Mouse (Mus musculus) hematopoietic stem cell, adult 5-6 weeks (primary cell): ENCODE results near the gene Atp8a1. TPM values are rescaled to one million over a fixed set of nuclear protein-coding genes. Genes with fewer than 3 reads are reported as not detected.

ENCODE experiments used
- ATAC-seq, 2 experiments: fragments of 125-278 bp in 1 of 2; replicated peaks in 1 of 2; 2 replicates each; pipeline ENCODE4 v1.8.0; 2016 to 2017; ENCODE audit warnings: inconsistent platforms in 2 of 2, mild to moderate bottlenecking in 2 of 2, moderate number of reproducible peaks in 2 of 2, low read depth in 1 of 2, moderate TSS enrichment in 1 of 2; ENCODE audit not compliant: low FRiP score in 2 of 2, poor library complexity in 2 of 2, severe bottlenecking in 2 of 2, insufficient read depth in 1 of 2, low TSS enrichment in 1 of 2
- total RNA-seq: library from RNA; stranded (forward); fragments of 172-1452, 232-1000 nt; gene quantifications from 2 replicates; pipeline ENCODE4 v1.2.3, GENCODE M21; 2017

Gene Atp8a1
- total RNA-seq, 1 experiment from 2014 or later: 68.4 TPM

- no peak for ATAC-seq
Observed at GRCm38 (mm10) chr5:67799785-67800184, 47.4 kb downstream of the Atp8a1 start.

DNA sequence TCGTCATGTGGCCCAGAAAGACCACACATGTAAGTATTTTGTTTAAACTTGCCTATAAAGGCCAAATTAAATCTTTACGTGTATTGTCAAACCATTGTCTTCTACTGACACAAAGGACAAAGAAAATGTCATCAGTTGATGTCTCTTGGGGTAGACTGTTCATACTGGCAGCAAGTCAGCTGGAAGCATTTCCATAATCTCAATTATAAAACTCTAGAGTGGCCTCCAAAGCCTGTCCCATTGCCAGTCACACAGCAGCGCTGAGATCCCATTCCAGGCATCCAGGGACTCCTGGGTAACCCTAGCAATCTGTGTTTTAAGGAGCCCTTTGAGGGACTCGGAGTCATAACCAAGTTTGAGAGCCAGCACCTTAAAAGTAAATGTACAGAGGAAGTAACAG is 48.9 kb downstream of the Atp8a1 start:
- no peak for ATAC-seq

DNA sequence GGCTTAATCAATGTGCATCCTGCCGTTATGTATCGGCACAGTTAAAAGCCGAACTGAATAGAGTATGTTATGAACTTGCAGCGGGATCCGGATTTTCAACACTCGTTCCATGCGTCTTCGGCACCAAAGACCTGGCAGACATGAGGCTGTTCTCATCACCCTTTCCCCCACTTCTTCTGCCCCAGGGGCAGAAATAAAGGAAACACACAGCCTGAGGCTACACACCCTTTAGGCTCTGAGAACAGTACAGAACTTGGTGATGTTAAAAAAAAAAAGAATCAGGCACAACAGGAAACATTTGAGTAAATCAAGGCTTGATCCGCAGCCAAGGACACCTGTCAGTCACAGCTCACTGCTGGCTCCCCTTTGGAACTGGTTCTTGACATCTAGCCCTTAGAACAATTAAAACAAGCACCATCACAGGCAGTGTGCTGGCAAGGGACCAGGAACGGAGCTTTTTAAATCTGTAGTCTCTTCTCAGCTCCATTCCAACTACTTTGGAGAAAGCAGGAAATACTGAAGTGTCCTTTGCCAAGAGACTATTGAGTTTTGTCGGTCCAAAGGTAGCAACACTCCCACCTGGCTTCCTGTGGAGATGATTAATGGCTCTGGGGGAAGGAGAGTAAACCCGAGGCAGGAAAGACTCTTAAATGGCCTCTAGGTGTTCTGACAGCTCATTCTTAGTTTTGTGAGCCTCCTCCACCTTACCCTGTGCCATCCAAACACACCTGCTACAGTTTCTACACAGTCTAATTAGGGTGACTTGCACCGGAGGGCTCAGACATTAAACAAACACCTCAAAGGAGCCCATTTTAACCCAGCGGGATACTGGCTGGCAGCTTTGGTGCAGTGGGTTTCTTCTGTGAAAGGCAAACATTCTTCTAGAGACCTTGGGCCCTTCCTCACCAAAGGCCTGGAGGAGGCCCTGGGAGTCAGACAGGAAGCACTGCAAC is 50.0 kb downstream of the Atp8a1 start:
- no peak for ATAC-seq

- no peak for ATAC-seq
Observed at GRCm38 (mm10) chr5:67794129-67794800, 53.0 kb downstream of the Atp8a1 start.

- ATAC-seq: no peak
Observed at GRCm38 (mm10) chr5:67782775-67783174, 64.5 kb downstream of the Atp8a1 start.

DNA sequence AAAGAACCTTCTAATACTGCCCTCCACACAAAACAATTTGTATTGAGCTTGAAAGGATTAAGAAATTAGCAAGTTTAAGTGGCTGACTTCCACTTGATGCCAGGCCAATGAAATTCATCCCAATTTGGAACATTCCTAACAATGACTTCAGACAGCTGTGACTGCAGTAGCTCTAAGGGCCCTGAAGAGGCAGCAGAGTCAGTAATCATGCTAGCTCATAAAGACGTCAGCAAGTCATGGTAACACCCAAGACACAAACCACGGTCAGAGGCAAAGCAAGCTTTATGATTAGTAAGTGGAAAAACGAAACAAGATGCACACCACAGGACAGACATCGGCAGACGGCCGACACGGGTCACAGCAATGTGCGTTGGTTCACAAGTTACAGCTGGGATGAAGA is 69.2 kb downstream of the Atp8a1 start:
- peak; percentile 49 to 82 for ATAC-seq

GRCm38 (mm10) chr5:67774186-67774585 is 73.0 kb downstream of the Atp8a1 start:
- no peak for ATAC-seq

DNA sequence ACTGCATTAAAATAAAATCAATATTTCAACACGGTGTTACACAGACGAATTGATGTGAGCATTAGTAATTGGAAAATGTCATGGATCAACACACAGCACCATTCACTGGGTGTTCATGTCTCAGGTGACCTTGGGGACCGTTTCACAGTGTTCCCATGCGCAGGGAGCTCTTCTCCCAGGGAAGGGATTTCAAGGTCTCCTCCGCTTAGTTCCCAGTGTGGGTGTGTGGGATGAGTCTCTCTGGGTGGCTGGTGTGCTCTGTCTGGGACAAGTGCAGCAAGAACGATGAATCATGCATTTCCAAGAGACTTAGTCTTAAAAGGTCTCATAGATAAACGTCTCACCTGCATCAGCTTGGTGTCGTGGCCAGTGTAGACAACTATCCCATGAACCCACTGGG is 78.5 kb downstream of the Atp8a1 start:
- ATAC-seq: no peak

DNA sequence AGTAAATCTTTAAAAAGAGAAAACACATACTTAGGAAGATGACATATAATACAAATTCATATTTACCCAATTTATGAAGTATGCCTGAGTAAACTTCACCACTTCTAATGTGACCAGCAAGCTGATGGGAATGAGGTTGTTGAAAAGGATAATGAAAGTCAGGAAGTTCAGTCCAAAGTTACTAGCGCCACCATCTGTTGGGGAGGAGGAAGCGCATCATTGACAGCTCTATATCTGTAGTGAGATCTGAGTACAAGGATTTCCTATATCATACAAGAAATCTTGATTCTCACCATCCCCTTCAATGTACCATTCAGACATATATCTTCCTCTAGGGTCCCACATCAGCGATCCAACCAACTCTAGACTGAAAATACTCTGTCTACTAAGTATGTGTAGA is 82.4 kb downstream of the Atp8a1 start:
- no peak for ATAC-seq

GRCm38 (mm10) chr5:67758126-67758525 is 89.1 kb downstream of the Atp8a1 start:
- ATAC-seq: no peak

GRCm38 (mm10) chr5:67756138-67756537 is 91.1 kb downstream of the Atp8a1 start:
- peak; percentile 73 to 79 for ATAC-seq

- no peak for ATAC-seq
Observed at GRCm38 (mm10) chr5:67753057-67753456, 94.2 kb downstream of the Atp8a1 start.

GRCm38 (mm10) chr5:67752629-67753028 is 94.6 kb downstream of the Atp8a1 start:
- ATAC-seq: no peak

GRCm38 (mm10) chr5:67752007-67752406 is 95.2 kb downstream of the Atp8a1 start:
- no peak for ATAC-seq

- no peak for ATAC-seq
Observed at GRCm38 (mm10) chr5:67739261-67739660, 108.0 kb downstream of the Atp8a1 start.

DNA sequence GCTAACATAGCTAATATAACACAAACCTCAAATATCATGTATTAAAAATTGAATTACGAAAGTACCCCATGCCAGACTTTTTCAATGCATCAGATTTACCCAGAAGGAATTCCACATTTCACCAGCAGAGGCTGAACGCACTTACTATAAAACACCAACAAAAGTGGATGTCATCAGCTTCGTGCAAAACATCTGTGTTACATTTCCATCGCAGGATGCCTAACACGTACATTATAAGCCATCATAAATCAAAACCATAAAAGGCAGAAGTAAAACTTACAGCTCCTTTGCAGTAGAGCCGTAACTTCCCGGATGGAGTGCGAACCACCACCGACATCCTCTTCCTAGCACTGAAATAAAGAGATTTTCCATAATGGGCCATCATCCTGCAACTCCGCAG is 109.1 kb downstream of the Atp8a1 start:
- no peak for ATAC-seq

GRCm38 (mm10) chr5:67735771-67736170 is 111.5 kb downstream of the Atp8a1 start:
- no peak for ATAC-seq

DNA sequence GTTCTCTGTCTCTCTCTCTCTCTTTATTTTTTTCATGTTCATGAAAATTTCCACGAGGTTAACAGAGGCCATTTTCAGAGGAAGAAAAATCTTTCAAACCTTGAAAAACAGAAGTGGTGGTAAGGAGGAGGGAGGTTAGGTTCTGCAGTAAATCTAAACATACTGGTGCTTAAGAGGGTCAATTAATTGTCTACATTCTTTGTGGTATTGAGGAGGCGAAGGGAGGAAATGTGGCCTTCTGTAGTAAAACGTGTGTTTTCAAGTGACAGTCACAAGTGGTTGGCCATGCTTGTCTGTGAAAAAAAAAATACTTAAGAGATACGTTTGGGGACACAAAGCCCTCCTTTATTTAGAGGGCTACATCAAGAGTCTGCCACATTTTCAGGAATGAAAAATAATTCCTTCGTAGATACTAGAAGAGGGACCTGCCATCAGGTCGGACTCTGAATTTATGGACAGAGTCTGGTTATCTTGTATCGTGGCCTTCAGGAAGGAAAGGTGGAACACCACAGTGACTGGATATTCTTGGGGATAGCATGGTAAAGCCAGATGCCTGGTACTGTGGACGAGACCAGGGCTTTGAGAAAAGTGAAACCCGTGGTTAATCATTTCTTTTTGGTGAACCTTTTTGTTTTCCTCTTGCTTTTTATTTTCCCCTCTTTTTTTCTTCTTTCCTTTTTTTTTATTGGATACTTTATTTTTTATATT is 113.5 kb downstream of the Atp8a1 start:
- ATAC-seq: peak; percentile 66 to 68
